Mouse (Mus musculus): ENCODE results near the gene Fcer2a.

The Fcer2a gene

DNA sequence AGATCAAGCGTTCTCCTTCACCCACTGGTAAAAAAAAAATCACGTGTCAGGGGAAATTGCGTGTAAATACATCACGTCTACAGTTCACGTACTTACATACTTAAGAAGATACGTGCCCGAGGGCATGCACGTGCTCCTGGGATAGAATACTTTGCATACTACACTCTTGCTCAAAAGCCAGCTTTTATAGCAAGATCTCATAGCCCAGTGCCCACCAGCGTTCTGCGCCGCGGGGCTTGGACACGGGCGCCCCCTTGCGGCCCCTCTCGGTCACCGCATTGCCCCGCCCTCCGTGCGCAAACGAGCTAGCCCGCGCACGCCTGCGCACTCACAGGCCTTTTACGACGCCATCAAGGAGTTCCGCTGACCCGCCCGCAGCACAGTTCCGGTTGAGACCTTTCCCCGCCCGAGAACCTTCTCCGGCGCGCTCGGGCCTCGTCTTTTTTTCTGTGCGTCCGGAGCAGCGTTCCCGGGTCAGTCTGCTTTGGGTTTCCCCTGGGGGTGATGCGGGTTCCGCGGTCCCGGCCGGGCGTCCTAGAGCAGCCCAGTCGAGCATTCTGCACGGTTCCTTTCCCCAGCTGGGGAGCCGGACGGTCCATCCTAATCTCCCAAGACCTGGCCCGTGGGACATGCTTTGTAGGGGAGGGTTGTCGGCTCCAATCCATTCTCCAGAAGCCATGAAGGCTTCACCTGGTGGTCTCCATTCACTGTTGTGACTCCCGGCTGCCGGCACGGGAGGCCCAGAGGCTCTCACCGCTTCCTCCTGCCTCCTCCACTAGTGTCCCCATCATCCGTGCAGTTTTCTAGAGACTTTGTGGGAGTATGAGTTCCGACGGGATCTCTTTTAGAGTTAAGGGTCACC lies 17.6 kb downstream of the Fcer2a start, which contains the start of gene Trappc5:
Gene Trappc5 (plus strand): TSS at position 169 of the 862 bp plus-strand sequence.
- DNase-seq = peak; percentile 94

DNA sequence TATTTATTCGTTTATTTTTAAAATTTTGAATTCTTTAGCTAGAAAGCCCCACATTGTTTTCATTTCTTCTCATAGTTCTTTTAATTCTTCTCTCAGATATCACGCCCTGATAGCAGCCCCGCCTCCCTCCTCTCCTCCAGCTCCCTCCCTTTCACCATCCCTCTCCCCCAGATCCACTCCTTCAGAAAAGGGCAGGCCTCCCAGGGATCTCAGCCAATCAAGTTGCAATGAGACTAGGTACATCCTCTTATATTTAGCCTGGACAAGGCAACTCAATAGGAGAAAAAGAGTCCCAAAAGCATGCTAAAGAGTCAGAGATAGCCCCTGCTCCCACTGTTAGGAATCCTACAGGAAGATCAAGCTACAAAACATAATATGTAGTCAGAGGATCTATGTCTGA lies 19.3 kb downstream of the Fcer2a start:
- no peak for DNase-seq

DNA sequence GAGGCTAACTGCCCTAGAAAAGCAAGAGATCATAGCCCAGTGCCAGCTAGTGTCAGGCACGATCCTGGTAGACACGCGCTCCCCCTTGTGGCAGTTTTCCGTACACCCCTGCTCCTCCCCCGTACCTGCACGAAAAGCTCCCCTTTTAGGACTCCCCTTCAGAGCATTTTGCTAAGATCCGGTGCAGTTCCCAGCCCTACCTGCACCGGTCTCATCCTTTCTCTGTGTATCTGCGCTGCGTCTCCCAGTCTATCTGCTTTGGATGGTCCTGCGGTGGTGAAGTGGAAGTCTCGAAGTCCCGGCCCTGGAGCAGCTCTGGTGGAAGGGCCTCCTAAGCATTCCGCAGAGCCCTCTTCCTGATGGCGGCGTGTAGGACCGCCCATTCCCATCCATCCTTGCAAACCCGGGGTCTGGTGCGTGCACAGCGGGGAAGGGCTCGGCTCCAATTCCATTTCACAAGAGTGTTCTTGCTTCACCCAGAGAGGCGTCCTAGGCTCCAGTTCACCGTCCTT lies 21.9 kb downstream of the Fcer2a start, which contains the start of gene Fcor:
Gene Fcor (minus strand): TSS at position 383 of the 512 bp plus-strand sequence.
- peak; percentile 85 to 91 for DNase-seq

DNA sequence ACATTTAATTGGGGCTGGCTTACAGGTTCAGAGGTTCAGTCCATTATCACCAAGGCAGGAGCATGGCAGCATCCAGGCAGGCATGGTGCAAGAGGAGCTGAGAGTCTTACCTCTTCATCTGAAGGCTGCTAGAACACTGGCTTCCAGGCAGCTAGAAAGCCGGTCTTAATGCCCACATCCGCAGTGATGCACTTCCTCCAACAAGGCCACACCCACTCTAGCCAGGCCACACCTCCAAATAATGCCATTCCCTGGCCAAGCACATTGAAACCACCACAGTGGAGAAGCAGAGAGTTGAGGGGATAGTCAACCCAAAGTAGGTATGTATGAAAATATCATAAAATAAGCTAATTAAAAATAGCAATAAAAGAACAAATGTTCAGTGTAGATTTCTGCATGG lies 23.6 kb downstream of the Fcer2a start:
- DNase-seq = peak in 1 of 2 experiments; percentile 15

DNA sequence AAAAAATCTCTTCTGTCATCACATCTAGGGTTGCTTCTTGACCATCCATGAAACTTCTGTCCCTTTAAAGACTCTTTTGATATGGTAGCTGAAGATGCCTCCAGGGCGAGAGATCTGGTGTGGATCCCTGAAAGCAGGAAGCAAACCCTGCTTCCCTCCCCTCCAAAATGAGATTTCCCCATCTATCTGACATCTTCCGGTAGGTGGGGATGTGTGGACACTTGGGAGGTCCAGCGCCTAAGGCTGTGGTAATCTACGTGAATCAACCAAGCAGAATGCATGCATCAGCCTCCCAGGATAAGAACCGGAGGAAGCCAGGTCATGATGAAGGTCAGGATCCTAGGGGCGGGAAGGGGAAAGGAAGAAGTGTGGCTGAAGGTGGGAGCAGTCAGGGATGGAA lies 28.5 kb downstream of the Fcer2a start, which contains the start of gene Mcemp1:
Gene Mcemp1 (plus strand): TSS at position 248 of the 400 bp plus-strand sequence.
- DNase-seq = no peak

DNA sequence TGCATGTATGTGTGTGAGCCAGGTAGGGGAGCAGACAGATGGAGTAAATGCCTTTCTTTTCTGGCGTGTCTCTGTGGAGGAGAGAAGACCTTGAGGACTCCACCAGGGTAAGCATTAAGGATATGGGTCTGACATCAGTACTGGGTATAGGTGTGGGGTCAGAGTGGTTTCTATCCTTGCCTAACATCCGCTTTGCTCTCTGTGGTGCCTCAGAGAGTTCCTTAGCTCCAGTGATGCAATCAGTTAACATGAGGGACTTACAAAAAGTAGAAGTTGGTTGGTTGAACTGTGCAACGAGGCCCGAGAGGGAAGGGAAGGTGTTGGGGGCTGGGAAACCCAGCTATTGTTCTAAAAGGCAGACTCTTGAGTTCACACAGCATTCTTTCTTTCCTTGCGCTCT lies 29.6 kb downstream of the Fcer2a start:
- no peak for DNase-seq

DNA sequence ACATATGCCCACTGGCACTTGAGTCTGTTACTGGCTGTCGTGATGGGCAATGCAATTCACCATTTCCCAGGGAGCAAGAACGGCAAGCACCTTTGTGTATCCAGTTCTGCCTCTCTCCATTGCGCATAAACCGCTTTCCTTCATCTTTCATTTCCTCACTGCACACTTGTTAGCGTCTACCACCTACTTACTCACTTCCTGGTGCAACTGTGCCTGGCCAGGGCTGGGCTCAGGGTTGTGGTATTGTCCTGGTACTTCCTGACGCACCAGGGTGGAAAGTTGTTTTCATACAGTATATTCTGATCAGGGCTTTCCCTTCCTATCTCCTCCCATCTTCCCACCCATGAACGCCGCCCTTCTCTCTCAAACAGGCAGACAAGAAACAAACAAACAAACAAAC lies 33.1 kb downstream of the Fcer2a start:
- DNase-seq = no peak

DNA sequence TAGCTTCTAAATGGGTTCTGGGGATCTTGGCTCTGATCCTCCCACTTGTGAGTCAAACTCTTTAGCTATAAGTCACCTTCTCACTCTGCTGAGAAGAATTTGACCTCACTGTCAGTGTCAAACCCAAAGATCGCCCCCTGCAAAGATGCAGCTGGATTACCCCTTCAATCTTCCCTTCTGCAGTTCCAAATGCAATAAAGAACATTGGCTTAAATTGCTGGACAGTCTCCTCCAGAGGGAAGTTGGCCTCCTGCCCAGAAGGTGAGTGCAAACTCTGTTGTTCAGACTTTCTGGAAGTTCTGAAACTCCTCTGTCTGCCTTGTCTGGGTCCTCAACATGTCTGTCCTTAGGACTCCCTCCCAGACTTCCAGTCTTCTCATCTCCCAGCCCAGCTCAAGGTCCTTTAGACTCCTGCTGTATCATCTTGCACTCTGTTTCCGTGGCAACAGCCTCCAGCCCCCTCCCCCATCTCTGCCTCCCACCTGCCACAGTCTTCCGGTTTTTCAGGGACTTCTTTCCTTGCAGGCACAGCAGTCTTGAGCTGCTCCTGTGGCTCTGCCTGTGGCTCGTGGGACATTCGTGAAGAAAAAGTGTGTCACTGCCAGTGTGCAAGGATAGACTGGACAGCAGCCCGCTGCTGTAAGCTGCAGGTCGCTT lies 37.1 kb downstream of the Fcer2a start:
- DNase-seq = no peak

DNA sequence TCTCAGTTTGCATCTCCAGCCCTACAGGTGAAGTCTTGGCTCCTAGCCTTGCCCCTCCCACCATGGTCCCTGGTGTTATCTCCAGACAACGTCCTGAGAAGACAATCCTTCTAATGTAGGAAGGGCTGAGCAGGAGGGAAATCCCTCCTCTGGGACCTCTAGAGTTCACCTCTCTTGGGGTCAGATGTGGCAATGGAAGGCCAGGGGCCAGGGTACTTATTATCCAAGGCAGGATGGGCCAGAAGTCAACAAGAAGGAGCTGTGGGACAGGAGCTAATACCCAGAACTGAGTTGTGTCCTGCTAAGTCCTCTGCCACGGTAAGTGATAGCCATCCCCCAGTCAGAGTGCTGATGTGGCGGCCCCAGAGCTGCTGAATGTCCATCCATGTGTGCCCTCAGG lies 38.4 kb downstream of the Fcer2a start, which contains the start of gene Retn:
Gene Retn (plus strand): TSS at position 245 of the 400 bp plus-strand sequence.
- no peak for DNase-seq

DNA sequence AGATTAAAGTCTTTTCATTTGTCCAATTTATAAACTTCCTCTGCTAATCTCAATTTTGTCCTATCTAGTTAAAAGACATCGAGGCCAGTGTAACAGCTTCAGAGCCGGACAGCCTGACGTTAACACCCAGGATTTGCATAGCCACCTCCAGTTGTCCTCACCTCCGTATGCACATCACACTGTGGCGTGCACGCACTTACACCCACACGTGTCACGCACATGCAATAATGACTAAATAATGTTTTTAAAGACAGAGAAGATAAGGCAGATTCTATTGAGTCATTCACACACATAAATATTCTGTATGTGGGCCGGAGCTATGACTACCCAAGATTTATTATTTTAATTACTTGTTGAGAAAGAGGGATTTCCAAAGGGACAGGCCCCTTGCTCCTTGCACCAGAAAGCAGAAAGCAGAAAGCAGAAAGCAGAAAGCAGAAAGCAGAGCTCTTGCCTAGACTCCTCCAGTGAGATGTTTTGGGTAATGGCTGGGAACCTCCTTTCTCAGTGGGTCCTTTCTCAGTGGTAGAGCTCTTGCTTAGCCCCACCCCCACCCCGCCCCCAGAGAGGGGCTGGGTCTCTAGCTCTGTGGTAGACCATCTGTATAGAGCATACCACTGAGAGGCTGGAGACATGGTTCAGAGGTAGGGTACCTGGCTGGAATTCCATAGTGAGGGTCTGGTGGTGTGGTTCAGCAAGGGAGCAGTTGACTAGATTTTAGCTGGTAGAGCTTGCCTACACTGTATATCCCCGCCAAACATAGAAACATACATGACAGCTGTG lies 39.1 kb downstream of the Fcer2a start:
- DNase-seq = no peak

DNA sequence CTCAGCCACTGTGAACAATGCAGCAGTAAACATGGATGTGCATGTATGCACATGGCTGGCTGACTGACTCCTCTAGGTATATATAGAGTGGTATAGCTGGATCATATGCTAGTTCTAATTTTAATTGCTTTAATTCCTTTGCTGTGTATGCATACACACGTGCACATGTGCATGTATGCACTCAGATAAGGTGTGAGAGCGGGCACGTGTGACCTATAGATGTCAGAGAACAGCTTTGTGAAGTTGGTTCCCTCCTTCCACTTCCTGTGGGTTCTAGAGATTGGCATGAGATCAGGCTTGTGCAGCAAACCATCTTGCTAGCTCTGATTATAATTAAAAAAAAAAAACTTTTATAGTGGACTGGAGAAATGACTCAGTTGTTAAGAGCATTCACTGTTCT lies 41.1 kb downstream of the Fcer2a start:
- DNase-seq = no peak

DNA sequence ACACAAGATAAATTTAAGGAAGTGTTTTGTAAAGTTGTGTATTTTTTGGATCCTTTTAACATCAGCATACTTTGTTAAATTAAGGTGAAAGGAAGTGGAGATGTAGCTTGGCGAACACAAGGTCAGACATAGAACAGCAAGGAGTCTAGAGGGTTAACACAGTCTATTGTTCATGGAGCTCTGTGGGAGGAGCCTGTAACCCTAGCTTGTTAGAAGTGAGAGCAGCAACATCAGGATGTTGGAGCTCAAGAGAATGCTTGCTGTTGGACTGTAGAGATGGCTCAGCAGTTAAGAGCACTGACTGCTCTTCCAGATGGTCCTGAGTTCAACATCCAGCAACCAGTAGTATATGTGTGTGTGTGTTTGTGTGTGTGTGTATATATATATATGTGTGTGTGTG lies 45.0 kb downstream of the Fcer2a start:
- DNase-seq = no peak

DNA sequence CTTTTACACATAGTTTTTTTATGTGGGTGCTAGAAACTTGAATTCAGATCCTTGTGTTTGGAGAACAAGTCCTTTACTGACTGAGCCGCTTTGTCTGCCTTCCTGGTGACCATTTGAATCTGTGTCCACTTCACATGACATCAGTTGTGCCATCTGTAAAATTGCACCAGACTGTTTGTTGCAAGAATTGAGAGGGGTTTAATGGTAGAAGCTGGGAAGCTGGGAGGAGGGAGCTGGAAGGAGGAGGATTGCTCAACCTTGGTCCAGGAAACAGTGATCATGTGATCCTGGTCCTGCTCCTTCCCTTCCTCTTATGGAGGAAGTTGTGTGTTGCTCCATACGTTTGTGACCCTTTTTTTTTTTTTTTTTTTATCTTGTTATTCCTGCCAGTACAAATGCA lies 45.7 kb downstream of the Fcer2a start:
- no peak for DNase-seq

DNA sequence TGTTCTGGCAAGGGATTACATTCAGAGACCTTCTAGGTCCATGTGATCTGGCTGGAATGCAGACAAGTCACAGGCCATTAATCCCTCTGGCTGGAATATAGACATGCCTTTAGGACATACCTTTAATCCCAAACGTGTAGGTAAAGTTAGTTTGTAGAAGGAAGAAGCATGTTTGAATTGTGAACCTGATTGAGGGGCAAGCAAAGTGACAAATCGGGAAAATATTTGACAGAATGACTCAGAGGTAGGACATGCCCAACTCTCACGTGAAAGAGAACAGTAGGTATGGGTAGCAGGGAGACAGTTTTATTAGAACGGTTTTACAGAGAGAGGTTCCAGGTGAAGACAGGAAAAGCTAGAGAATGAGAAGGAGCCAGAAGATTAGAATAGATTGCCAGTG lies 46.4 kb downstream of the Fcer2a start:
- DNase-seq = no peak

DNA sequence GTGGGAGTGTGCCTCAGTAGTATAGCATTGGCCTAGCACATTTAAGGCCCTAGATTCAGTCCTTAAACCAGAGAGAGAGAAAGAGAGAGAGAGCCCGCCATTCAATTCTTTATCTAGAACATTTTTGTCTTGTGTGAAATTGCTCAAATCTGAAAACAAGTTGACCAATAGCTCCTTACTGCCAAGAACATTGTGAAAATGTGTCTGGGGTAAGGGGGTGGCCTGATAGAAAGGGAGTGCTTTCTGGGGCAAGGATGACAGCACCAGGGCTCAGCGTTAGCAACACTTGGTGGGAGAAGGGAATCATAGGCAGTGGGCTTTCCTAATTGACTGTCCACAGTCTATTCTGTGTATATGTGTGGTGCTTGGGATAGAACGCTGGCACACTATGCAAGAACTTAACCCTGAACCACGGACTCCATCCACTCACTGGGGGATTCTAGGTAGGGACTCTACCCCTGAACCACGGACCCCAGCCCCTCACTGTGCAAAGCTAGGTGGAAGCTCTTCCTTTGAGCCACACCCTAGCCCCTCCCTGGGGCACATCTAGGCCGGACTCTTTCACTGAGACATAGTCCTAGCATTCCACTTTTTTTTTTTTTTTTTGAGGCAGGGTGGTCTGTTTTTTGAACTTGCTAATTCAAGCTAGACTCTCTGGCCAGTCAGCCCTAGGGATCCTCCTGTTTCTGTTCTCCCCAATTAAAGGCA lies 47.0 kb downstream of the Fcer2a start:
- no peak for DNase-seq

DNA sequence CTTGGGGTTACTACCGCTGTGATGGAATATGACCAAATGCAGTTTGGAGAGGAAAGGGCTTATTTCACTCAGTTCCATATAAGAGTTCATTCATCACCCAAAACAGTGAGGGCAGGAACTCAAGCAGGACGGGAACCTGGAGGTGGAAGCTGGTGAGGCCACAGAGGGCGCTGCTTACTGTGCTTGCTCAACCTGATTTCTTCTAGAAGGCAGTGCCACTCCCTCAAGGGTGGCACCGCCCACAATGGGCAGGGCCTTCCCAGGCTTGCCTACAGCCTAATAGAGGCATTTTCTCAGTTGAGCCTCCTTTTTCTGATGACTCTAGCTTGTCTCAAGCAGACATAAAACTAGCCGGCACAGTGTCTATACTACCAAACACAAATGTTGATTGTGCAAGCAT lies 48.2 kb downstream of the Fcer2a start:
- DNase-seq = peak; percentile 37 to 57
